Mouse (Mus musculus) gastrocnemius, postnatal 10 days (tissue): Measurements from ENCODE around the gene Cyth2. TPM values are rescaled to one million over a fixed set of nuclear protein-coding genes. Genes with fewer than 3 reads are reported as not detected.

Experiments
- DNase-seq: peaks from one replicate; pipeline ENCODE4 v3.0.0; 2021; ENCODE audit warnings: mixed read lengths
- total RNA-seq, 2 experiments: library from RNA; stranded (reverse); gene quantifications; 2 replicates each; pipeline ENCODE4 v1.2.3; 2021

Gene Cyth2
- total RNA-seq, 2 experiments from 2014 or later = 45.3 to 45.4 TPM

DNA sequence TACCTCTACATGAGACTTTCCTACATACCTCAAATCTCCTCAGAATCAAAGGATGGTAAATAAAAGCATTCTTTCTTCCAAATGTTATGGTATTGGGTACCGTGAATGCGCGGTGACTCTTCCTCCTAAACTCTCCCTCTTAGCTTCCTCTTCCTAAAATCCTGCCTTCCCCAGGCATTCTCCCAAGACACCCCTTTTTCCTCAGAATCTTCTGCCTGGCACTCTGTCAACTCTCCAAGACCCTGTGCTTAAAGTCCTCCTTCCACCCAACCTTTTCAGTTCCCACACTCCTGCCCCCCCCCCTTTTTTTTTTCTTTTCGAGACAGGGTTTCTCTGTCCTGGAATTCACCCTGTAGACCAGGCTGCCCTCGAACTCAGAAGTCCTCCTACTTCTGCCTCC lies 460 bp upstream of the Cyth2 start:
- DNase-seq = no peak

- no peak for DNase-seq
Measured at GRCm38 (mm10) chr7:45812921-45813320, 1.5 kb downstream of the Cyth2 start.

GRCm38 (mm10) chr7:45809276-45810075 lies 4.9 kb downstream of the Cyth2 start:
- no peak for DNase-seq

DNA sequence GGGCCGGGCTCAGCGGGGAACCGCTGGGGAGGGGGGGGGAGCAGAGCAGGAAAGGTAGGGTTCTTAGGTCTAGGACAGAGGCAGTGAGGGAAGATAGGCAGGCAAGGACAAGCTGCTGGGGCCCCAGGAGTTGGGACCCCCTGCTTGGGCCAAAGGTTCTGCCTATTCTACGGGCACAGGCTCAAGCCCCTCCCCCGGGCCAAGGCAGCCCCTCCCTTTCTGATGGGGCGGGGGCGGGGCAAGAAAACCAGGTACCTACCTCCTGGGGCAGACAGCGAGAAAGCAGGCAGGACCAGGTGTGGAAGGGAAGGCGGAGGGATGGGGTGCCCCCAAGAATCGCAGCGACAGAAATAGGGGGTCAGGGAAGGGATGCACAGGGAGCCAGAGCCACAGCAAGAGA lies 5.9 kb downstream of the Cyth2 start:
- no peak for DNase-seq

- DNase-seq = no peak
Measured at GRCm38 (mm10) chr7:45805941-45806340, 8.4 kb downstream of the Cyth2 start.

- DNase-seq = no peak
Measured at GRCm38 (mm10) chr7:45802551-45802950, 11.8 kb downstream of the Cyth2 start.

- peak; percentile 94 for DNase-seq
Measured at GRCm38 (mm10) chr7:45801348-45801747, 13.0 kb downstream of the Cyth2 start.

DNA sequence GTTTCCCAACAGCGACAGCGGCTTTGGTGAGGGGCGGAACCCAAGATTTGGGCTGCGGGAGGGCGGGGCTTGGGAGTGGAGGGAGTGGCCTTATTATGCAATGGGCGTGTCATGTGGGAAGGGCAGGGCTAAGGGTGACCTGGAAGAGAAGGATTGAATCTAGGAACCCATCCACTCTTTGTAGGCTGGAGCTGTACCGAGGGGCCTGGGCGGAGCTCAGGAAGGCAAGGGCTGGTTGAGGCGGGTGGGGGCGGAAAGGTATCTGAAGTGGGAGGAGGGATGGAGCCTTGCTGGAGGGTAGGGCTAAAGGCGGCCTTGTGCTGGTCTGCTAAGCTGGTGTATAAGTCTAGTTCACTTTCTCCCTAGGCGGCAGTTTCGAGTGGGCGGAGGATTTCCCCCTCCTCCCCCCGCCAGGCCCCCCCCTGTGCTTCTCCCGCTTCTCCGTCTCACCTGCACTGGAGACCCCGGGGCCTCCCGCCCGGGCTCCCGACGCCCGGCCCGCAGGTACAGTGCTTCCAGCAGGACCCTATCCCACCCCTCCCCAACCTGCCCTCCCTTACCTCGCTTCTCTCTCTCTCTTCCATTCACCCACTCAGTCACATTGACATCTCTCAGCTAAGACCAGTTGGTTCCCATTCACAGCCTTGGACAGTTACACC lies 13.7 kb downstream of the Cyth2 start:
- no peak for DNase-seq

DNA sequence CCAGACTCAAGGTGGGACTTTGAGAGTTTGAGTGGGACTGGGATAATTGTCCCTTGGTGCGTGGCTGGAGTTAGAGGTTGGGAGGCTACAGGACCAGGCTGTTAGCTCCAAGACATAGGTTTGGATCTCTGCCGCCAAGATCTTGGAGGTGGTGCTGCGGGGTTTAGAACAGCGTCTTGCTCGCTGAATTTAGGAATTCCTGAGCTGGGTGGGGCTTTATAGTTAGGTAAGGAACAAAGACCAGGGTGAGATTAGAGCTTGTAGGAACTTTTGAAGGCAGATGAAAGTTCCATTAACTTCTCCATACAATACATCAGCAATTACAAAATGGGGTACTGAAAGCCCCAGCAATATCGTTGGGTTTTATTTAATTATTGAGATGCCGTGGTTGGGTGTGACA lies 14.4 kb downstream of the Cyth2 start:
- DNase-seq = no peak

DNA sequence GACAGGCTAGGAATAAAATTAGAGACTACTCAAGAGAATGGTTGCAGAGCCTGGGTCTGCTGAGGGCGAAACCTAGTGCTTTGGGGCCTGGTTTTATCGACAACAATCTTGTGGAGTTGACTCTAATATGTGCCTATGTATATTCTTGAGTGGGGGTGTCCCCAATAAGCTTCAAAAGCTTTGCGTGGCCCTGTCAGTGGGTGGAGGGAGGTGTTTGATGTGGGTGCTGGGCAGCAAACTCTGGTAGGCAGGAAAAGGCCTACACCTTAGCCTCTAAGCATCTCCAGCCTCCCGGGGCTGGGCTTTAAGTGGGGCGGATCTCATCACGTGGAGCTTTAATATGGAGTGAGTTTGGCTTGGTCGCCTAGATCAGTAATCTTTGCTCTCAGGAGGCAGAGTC lies 15.4 kb downstream of the Cyth2 start:
- DNase-seq = no peak

- no peak for DNase-seq
Measured at GRCm38 (mm10) chr7:45798511-45798836, 15.9 kb downstream of the Cyth2 start.

DNA sequence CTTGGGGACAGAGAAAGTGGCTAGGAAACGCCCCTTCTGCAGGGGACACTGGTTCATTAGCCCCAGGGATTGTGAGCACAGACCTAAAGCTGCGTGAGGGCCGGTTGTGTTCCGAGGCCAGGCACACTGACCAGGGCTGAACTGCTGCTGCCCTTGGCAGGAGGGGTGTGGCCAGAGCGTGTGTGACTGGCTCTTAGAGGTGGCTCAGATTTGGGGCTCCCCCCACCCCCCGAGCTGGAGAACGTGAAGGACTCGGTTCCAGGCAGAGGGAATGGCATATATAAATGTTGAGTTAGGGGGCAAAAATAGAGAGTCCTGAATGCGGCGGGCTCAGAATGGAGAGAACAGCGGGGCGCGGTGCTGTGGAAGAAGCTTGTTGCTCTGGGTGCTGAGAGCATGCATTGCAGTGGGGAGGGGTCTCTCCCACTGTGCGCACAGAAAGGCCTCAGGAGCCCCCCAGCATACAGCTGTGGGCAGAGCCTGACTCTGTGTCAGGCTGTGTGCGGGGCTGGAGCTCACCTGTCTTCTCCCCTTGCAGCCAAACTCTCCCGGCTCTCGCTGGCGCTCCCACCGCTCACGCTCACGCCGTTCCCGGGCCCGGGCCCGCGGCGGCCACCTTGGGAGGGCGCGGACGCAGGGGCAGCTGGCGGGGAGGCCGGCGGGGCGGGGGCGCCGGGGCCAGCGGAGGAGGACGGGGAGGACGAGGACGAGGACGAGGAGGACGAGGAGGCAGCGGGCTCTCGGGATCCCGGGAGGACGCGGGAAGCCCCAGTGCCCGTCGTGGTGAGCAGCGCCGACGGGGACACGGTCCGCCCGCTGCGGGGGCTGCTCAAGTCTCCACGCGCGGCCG lies 16.5 kb downstream of the Cyth2 start:
- DNase-seq = no peak

DNA sequence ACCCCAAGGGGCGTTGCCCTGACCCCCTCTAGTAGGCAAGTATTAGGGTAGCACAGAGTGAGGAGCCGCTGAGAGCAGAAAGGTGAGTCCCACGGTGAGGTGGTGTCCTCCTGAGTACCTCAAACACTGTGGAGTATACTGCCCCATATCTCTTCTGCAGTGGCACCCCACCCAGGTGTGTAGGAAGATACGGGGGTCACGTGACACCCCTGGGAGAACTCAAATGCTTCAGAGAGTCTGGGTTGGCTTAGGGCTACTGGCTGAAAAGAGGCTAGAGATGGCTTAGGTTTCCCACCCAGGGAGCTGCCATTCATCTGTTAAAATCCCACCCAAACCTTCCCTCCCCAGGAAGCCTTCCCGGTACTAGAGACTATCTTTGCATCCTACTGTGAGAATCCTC lies 17.4 kb downstream of the Cyth2 start:
- DNase-seq = no peak

GRCm38 (mm10) chr7:45794971-45795370 lies 19.4 kb downstream of the Cyth2 start:
- no peak for DNase-seq

DNA sequence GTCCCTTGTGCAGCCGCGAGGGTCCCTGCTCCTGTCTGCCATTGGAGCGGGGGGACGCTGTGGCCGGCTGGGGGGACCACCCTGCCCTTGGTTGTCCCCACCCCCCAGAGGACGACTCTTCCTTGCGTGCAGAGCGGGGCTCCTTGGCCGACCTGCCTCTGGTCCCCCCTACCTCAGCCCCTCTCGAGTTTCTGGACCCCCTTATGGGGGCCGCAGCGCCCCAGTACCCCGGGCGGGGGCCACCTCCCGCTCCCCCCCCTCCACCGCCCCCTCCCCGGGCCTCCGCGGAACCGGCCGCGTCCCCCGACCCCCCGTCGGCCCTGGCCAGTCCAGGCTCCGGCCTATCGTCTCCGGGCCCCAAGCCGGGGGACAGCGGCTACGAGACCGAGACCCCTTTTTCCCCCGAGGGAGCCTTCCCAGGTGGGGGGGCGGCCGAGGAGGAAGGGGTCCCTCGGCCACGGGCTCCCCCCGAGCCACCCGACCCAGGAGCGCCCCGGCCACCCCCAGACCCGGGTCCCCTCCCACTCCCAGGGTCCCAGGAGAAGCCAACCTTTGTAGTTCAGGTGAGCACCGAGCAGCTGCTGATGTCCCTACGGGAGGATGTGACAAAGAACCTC lies 20.3 kb downstream of the Cyth2 start:
- DNase-seq = no peak

DNA sequence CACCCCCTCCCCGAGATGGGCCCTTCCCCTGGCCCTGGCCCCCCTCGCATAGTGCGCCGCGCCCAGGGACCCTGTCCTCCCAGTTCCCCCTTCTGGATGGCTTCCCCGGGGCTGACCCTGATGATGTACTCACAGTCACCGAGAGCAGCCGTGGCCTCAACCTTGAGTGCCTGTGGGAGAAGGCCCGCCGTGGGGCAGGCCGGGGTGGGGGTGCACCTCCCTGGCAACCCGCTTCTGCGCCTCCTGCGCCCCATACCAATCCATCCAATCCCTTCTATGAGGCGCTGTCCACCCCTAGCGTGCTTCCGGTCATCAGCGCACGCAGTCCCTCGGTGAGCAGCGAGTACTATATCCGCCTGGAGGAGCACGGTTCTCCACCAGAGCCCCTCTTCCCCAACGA lies 21.1 kb downstream of the Cyth2 start:
- no peak for DNase-seq

GRCm38 (mm10) chr7:45791756-45792490 lies 22.5 kb downstream of the Cyth2 start:
- no peak for DNase-seq

- DNase-seq = no peak
Measured at GRCm38 (mm10) chr7:45790721-45791120, 23.7 kb downstream of the Cyth2 start.

DNA sequence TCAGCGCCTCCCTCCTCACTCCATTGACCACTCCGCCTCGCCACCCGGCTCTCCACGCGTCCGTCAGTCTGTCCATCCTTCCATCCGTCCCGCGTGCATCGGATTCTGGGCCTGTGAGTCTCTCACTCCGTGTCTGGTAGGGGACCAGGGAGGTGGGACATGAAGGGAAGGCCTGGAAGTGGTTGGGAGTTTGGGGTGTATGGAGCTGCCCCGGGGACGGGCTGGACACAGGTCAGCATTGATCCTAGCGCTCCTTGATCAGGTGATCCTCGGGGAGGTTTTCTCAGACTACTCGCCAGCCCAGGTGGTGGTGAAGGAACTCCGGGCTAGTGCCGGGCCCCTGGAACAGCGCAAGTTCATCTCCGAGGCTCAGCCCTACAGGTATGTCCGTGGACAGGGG lies 26.7 kb downstream of the Cyth2 start:
- DNase-seq = no peak

- DNase-seq = no peak
Measured at GRCm38 (mm10) chr7:45786661-45787413, 27.5 kb downstream of the Cyth2 start.

DNA sequence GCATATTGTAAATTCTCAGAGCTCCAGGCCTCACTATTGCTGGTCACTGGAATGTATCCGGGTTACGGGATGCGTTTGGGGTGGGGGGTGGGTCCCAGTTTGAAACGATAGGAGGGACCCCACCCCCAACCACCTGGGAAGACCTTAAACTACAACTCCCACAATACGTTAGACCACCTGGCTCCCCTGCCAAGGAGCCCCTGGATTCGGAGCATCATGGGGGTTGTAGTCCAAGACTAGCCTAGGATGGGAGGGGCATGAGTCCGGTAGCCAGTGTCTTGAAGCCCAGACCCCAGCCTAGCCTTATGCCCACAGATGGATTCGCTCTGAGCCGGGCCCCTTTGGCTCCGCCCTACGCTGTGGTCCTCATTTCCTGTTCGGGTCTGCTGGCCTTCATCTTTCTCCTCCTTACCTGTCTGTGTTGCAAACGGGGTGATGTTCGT lies 28.2 kb downstream of the Cyth2 start:
- no peak for DNase-seq
